Mouse (Mus musculus) right cerebral cortex, postnatal 4 days (tissue): ENCODE data around the gene Olfr119.
"Not testable (repeated sequence)": the region's sequence is repeated elsewhere in the genome, so short reads cannot be mapped to it uniquely, and the experiment has no call there.

Source experiments
- DNase-seq: peaks from one replicate; pipeline ENCODE4 v3.0.0-alpha.2; 2022

Gene Olfr119

GRCm38 (mm10) chr17:37696264-37696663 lies at the start of gene Olfr119:
TSS of gene Olfr119 (plus strand) at chr17:37696564.
- not testable (repeated sequence) for DNase-seq

- no peak for DNase-seq
Measured at GRCm38 (mm10) chr17:37663682-37664081, 32.7 kb upstream of the Olfr119 start, which contains the start of gene Olfr117. TSS of gene Olfr117 (minus strand) at chr17:37663782.

GRCm38 (mm10) chr17:37666688-37667087 lies 29.7 kb upstream of the Olfr119 start, which contains the start of gene Olfr118:
TSS of gene Olfr118 (plus strand) at chr17:37666988.
- no peak for DNase-seq

GRCm38 (mm10) chr17:37721508-37721907 lies 25.1 kb downstream of the Olfr119 start, which contains the start of gene Olfr120:
TSS of gene Olfr120 (plus strand) at chr17:37721808.
- no peak for DNase-seq

- DNase-seq = no peak
Measured at GRCm38 (mm10) chr17:37738070-37738469, 41.7 kb downstream of the Olfr119 start.
